In the genomic region with DNA sequence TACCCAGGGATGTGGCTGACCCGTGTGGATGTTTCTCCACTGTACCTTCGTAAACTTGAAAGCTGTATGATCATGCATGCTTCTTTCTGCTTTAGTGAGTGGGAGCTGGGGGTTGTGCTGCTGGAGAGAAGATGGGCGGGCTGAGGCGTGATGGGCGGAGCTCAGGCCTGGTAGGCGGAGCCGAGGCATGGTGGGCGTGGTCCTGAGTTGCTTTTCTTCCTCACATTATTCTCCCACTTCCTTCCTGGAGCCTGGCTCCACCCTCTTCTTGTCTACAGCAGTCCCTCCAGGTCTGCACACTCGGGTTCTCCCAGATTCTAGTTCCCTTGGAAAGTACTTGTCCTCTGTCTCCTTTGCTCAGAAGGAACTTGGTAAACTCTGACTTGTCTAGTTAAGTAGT, we compare ENCODE assay signal across 20 mouse cellular contexts.
"Had no signal": no experiment of that assay in that cellular context is flagged by ENCODE, and none has a peak within 500 bp of the region (broad histone marks: within the 10 kb centered on the region; RNA-seq: fewer than 3 reads in every experiment).

No protein-coding gene starts in this region.

- H3K4me3 ChIP-seq: kidney, embryonic 15.5 days; left cerebral cortex, adult 2 months; midbrain, embryonic 12.5 days; midbrain, embryonic 15.5 days; neural tube, embryonic 12.5 days; neural tube, embryonic 15.5 days; stomach, embryonic 15.5 days had no signal

- H3K9ac ChIP-seq: kidney, embryonic 15.5 days; liver, embryonic 14.5 days; liver, postnatal 0 days; lung, embryonic 14.5 days; midbrain, embryonic 12.5 days; midbrain, embryonic 15.5 days; neural tube, embryonic 12.5 days; neural tube, embryonic 15.5 days; stomach, embryonic 15.5 days had no signal

- H3K4me1 ChIP-seq: kidney, embryonic 15.5 days; midbrain, embryonic 12.5 days; midbrain, embryonic 15.5 days; neural tube, embryonic 12.5 days; neural tube, embryonic 15.5 days; stomach, embryonic 15.5 days had no signal

- H3K9me3 ChIP-seq: kidney, embryonic 15.5 days; midbrain, embryonic 12.5 days; midbrain, embryonic 15.5 days; neural tube, embryonic 12.5 days; neural tube, embryonic 15.5 days; stomach, embryonic 15.5 days had no signal

- H3K27ac ChIP-seq: kidney, embryonic 15.5 days; left cerebral cortex, adult 2 months; liver, embryonic 14.5 days; macrophage; midbrain, embryonic 12.5 days; midbrain, embryonic 15.5 days; neural tube, embryonic 12.5 days; neural tube, embryonic 15.5 days; stomach, embryonic 15.5 days had no signal

- ATAC-seq: liver, postnatal 0 days; lung, postnatal 0 days; midbrain, embryonic 15.5 days had no signal

- DNase-seq: kidney, adult 8-10 months; kidney, postnatal 10 days; kidney, postnatal 36 days; layer of hippocampus, postnatal 36 days; liver, postnatal 0 days; lung, embryonic 14.5 days; right cerebral cortex, adult 18-20 months; right cerebral cortex, postnatal 25 days; spleen, adult 18-20 months; thymus, postnatal 36 days had no signal

- H3K36me3 ChIP-seq: kidney, embryonic 15.5 days; midbrain, embryonic 12.5 days; midbrain, embryonic 15.5 days; neural tube, embryonic 12.5 days; neural tube, embryonic 15.5 days; stomach, embryonic 15.5 days had no signal
